Mouse (Mus musculus) left cerebral cortex, adult 9 months (tissue): Measurements from ENCODE around the gene BC004004.
"Not testable (repeated sequence)": the region's sequence is repeated elsewhere in the genome, so short reads cannot be mapped to it uniquely, and the experiment has no call there.

Experiments used
- DNase-seq, 2 experiments: peaks; one replicate each; pipeline ENCODE4 v3.0.0; 2022; ENCODE audit warnings: low spot score in 2 of 2

BC004004 gene

GRCm38 (mm10) chr17:29347645-29348256 lies 79.2 kb downstream of the BC004004 start, which contains the start of gene Mtch1:
Gene Mtch1 (minus strand): TSS chr17:29347934.
- peak; percentile 89 to 97 for DNase-seq

- DNase-seq: no peak
Measured at GRCm38 (mm10) chr17:29348996-29349395, 80.4 kb downstream of the BC004004 start.

- not testable (repeated sequence) for DNase-seq
Measured at GRCm38 (mm10) chr17:29351056-29351455, 82.5 kb downstream of the BC004004 start.

- DNase-seq: no peak
Measured at GRCm38 (mm10) chr17:29355461-29355840, 86.9 kb downstream of the BC004004 start.

GRCm38 (mm10) chr17:29355841-29356478 lies 87.4 kb downstream of the BC004004 start:
- no peak for DNase-seq

- DNase-seq: no peak
Measured at GRCm38 (mm10) chr17:29356479-29356856, 87.9 kb downstream of the BC004004 start.

GRCm38 (mm10) chr17:29356882-29357281 lies 88.3 kb downstream of the BC004004 start:
- DNase-seq: no peak

- DNase-seq: no peak
Measured at GRCm38 (mm10) chr17:29358928-29359327, 90.3 kb downstream of the BC004004 start.

- DNase-seq: no peak
Measured at GRCm38 (mm10) chr17:29360761-29361221, 92.2 kb downstream of the BC004004 start, which contains the start of gene Fgd2. Gene Fgd2 (plus strand): TSS chr17:29360914.

GRCm38 (mm10) chr17:29361982-29362691 lies 93.5 kb downstream of the BC004004 start:
- DNase-seq: no peak

GRCm38 (mm10) chr17:29363109-29363508 lies 94.5 kb downstream of the BC004004 start:
- no peak for DNase-seq
